Mouse (Mus musculus): ENCODE results near the gene Ambra1. TPM values are rescaled to one million over a fixed set of nuclear protein-coding genes. Genes with fewer than 3 reads are reported as not detected.

The Ambra1 gene
- polyA plus RNA-seq, 1 experiment from 2014 or later, result 5.2 TPM

DNA sequence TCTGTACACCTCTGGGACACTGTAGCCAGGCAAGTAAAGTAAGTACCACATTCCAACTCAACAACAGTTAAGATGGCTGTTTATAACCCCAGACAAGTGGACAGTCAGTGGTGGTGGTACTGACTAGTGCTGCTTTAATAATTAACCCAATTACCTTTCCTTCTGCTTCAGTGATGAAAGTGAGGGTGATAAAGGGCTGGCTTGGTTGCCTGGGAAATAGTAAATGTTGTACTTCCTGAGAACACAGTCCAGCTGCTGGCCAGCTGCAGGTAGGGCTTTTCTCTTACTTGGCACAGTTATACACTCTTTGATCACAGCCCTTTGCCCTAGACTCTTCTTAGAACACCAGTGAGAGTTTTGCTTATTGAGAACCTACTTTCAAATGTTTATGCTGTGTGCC, 102.3 kb downstream of the Ambra1 start:
- Histone ChIP-seq H3K4me1 (replicated peaks) (peaks cover 19% of the 10 kb centered on the region), H3K36me3 (replicated peaks) (no peaks in the 10 kb centered on the region), H3K9me3 (replicated peaks) (no peaks in the 10 kb centered on the region), H3K4me2 (no peak overlapping the region), H3K27ac (replicated peaks) (no peak overlapping the region), H3K4me3 (replicated peaks) (no peak overlapping the region), H3K9ac (no peak overlapping the region), H3K27me3 (no peaks in the 10 kb centered on the region)
- no peak for ATAC-seq (ENCODE audit: insufficient read depth)

DNA sequence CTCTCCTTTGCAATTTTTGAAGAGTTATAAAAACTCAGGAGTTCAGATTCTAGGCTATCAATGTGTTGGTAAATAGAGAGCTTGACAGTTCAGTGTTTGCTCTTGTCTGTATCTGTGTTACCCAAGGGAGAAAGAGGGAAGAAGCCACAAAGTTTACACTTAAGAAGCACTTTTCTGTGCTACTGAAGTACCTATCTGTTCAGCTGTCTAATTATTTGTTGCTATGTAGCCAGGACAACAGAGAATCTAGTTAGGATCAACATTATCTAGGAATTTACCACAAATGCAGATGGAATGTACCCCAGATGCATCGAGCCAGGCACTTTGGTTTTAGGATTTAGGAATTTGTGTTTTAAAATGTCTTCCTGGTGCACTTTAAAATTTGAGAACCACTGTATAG, 104.3 kb downstream of the Ambra1 start:
- H3K9me3 ChIP-seq (replicated peaks), result no peaks in the 10 kb centered on the region
- H3K9ac ChIP-seq, result no peak overlapping the region
- H3K36me3 ChIP-seq (replicated peaks), result 0 out of 2 replicates have a peak, but pooled peaks cover 3% of the 10 kb centered on the region
- no peak overlapping the region for H3K4me3 ChIP-seq (replicated peaks)
- no peak overlapping the region for H3K4me2 ChIP-seq
- ATAC-seq (ENCODE audit: insufficient read depth), result no peak
- WGBS (ENCODE audit: insufficient replicate concordance), result 57% methylated on average over 1 of the region's 1 CpGs
- H3K4me1 ChIP-seq (replicated peaks), result peaks cover 19% of the 10 kb centered on the region
- no peak overlapping the region for H3K27ac ChIP-seq (replicated peaks)
- no peaks in the 10 kb centered on the region for H3K27me3 ChIP-seq

DNA sequence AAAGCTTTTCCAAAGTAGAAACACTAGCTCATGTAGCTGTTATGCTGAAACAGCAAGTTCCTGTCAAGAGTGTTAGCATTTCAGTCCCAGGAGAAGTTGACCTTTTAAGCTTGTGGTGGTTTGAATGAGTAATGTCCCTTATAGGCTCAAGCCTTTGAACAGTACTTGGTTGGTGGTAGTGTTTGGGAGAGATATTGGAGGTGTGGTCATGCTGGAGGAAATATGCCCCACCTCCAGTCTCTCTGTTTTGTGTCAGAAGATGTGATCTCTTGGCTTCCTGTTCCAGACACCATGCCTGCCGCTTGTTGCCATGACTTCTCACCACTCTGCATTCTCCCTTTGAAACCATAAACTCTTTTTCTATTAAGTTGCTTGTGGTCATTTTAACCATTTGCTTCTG, 105.1 kb downstream of the Ambra1 start:
- Histone ChIP-seq H3K27me3 (no peaks in the 10 kb centered on the region), H3K4me1 (replicated peaks) (peaks cover 19% of the 10 kb centered on the region), H3K9me3 (replicated peaks) (no peaks in the 10 kb centered on the region), H3K27ac (replicated peaks) (no peak overlapping the region), H3K36me3 (replicated peaks) (0 out of 2 replicates have a peak, but pooled peaks cover 3% of the 10 kb centered on the region), H3K4me3 (replicated peaks) (no peak overlapping the region), H3K9ac (no peak overlapping the region), H3K4me2 (no peak overlapping the region)
- WGBS (ENCODE audit: insufficient replicate concordance), result 23% methylated on average over 1 of the region's 1 CpGs
- ATAC-seq (ENCODE audit: insufficient read depth), result peak; percentile 69

DNA sequence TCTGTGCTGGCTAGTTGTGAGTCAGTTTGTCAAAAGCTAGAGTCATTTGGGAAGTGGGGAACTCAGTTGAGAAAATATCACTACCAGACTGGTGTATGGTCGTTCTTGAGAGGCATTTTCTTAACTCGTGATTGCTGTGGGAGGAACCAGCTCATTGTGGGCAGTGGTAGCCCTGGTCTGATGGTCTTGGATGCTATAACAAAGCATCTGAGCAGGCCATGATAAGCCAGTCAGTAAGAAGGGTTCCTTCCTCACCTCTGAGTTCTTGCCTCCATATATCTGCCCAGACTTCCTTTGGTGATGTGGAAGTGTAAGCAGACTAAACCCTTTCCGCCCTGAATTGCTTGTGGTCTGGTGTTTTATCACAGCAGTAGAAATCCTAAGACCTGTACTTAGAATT, 105.7 kb downstream of the Ambra1 start:
- 28% methylated on average over 3 of the region's 3 CpGs for WGBS (ENCODE audit: insufficient replicate concordance)
- 0 out of 2 replicates have a peak, but pooled peaks cover 3% of the 10 kb centered on the region for H3K36me3 ChIP-seq (replicated peaks)

DNA sequence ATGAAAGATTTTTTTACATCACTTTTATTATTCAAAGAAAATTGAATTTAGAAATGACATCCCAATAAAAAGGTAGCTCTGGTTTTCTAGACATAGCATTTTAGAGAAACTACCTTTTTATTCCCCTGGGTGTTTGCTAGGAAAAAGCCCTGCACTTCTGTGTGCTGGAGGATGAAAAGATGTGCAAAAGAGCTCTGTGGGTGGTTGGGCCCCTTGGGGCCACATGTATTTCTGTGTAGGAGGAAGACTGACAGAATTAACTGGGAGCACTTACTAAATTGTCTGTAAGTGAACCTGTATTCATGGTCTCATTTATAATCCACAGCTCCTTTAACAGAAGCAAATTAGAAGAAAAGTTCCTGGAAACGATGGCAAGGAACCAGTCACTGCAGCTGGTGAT, 114.2 kb downstream of the Ambra1 start:
- 74% methylated on average over 1 of the region's 1 CpGs for WGBS (ENCODE audit: insufficient replicate concordance)
- no peak overlapping the region for H3K4me3 ChIP-seq (replicated peaks)
- H3K4me2 ChIP-seq, result no peak overlapping the region
- no peak overlapping the region for H3K9ac ChIP-seq
- ATAC-seq (ENCODE audit: insufficient read depth), result no peak
- H3K36me3 ChIP-seq (replicated peaks), result no peaks in the 10 kb centered on the region
- H3K9me3 ChIP-seq (replicated peaks), result no peaks in the 10 kb centered on the region
- H3K27me3 ChIP-seq, result no peaks in the 10 kb centered on the region
- no peak overlapping the region for H3K27ac ChIP-seq (replicated peaks)
- 0 out of 2 replicates have a peak, but pooled peaks cover 4% of the 10 kb centered on the region for H3K4me1 ChIP-seq (replicated peaks)

More for the DNA sequence above, 105.7 kb downstream of the Ambra1 start:
- Histone ChIP-seq H3K27me3 (no peaks in the 10 kb centered on the region), H3K4me3 (replicated peaks) (no peak overlapping the region), H3K4me1 (replicated peaks) (peaks cover 19% of the 10 kb centered on the region), H3K27ac (replicated peaks) (no peak overlapping the region), H3K9ac (no peak overlapping the region), H3K4me2 (no peak overlapping the region), H3K9me3 (replicated peaks) (no peaks in the 10 kb centered on the region)
- ATAC-seq (ENCODE audit: insufficient read depth), result no peak

DNA sequence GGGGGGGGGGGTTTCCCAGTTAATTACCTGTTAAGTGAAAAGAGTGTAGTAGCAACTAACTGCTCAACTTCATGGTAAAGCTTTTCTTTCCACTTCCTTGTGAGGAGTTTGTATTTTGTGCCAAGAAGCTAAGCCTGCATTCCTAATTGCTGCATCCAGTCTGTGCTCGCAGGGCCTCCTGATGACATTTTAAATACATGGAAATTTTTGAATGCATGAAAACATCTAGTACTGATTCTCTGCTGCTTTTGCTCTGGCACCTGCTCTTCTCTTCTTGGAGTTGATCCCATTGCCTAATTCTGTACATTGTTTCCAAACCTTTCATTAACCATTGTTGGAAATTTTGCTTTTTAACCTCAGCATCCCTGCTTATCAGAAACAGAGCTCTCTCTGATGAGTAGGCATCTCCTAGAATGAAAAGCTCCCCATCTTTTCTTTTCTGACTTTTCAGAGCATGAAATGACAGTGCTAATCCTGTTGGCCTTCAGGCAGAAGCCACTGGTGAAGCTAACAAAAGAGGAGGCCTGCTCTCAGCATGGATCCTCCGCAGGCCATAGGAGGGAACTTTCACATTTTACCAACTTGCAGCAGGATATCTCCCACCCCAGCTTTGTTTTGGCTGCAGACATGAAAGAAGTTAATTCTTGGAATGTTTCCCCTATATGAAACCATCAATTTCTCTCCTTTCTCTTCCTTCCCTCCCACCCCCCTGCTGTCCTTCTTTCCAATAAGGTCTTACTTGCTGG, 122.7 kb downstream of the Ambra1 start:
- Histone ChIP-seq H3K9ac (no peak overlapping the region), H3K4me3 (replicated peaks) (no peak overlapping the region), H3K4me2 (no peak overlapping the region), H3K4me1 (replicated peaks) (no peaks in the 10 kb centered on the region), H3K9me3 (replicated peaks) (no peaks in the 10 kb centered on the region), H3K27ac (replicated peaks) (no peak overlapping the region), H3K36me3 (replicated peaks) (no peaks in the 10 kb centered on the region), H3K27me3 (no peaks in the 10 kb centered on the region)
- no peak for ATAC-seq (ENCODE audit: insufficient read depth)
- WGBS (ENCODE audit: insufficient replicate concordance), result 84% methylated on average over 2 of the region's 2 CpGs

DNA sequence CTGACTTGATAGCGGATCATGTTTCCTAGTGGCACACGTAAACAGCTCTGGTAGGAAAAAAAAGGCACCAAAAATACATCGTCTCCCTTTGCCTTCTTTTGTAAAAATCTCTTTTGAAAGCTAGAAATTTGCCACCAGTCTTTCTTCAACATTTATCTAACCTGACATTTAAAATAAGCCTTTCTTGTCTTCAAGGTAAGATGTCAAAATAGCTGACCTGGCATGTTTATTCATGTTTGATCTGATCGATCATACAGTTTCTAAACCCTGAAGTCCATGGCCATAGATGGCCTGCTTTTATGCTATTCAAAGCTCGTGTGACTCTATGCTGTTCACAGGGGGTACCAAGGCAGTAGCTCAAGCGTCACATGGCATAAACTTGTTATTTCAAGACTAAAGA, 124.6 kb downstream of the Ambra1 start:
- Histone ChIP-seq H3K27me3 (no peaks in the 10 kb centered on the region), H3K9ac (no peak overlapping the region)

DNA sequence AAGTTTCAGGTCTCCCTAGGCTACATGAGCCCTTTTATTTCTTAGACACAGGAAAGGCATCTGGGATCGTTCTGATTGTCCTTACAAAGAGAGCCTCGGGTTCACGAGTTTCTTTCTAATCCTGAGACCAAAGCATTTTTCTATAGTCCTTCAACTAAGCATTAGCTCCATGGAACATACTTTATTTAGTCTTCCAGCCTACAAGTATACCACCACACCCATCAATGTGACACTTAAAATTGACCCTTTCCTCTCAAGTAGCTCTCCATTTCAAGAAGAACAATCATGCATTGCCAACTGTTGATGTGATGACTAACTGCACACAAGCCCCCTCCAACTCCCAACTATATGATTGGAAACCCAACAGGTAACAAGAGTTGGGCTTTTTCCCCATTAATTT, 127.0 kb downstream of the Ambra1 start:
- Histone ChIP-seq H3K9ac (no peak overlapping the region), H3K4me1 (replicated peaks) (no peaks in the 10 kb centered on the region; the same call in 1 of the 2 replicates), H3K4me2 (no peak overlapping the region), H3K36me3 (replicated peaks) (no peaks in the 10 kb centered on the region), H3K4me3 (replicated peaks) (no peak overlapping the region), H3K27ac (replicated peaks) (no peak overlapping the region), H3K9me3 (replicated peaks) (no peaks in the 10 kb centered on the region), H3K27me3 (no peaks in the 10 kb centered on the region)
- 70% methylated on average over 3 of the region's 3 CpGs for WGBS (ENCODE audit: insufficient replicate concordance)
- no peak for ATAC-seq (ENCODE audit: insufficient read depth)

More for the DNA sequence above, 124.6 kb downstream of the Ambra1 start:
- Histone ChIP-seq H3K4me3 (replicated peaks) (no peak overlapping the region), H3K36me3 (replicated peaks) (no peaks in the 10 kb centered on the region), H3K4me2 (no peak overlapping the region), H3K27ac (replicated peaks) (no peak overlapping the region), H3K9me3 (replicated peaks) (no peaks in the 10 kb centered on the region), H3K4me1 (replicated peaks) (no peaks in the 10 kb centered on the region; the same call in 1 of the 2 replicates)
- 81% methylated on average over 6 of the region's 6 CpGs for WGBS (ENCODE audit: insufficient replicate concordance)
- no peak for ATAC-seq (ENCODE audit: insufficient read depth)

DNA sequence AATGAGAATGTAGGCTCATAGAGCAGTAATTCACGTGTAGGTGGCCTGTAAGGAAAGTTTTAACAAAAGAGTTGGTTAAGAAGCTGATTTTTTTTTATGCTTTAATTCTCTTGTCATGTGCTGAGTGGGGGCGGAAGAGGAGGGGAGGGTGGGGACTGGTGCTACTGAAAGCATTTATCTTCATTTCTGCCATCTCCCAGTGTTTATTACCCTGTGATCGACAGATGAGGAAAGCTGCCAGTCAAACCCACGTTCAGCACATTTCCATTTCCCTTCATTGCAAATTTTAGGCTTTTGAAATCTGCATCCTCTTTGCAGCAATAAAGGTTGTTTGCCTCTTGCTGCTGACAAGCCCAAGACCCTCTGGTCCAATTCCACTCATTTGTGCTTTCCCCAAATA, 129.5 kb downstream of the Ambra1 start:
- no peaks in the 10 kb centered on the region for H3K27me3 ChIP-seq
- no peak for ATAC-seq (ENCODE audit: insufficient read depth)
- H3K9ac ChIP-seq, result no peak overlapping the region
- no peaks in the 10 kb centered on the region; the same call in 1 of the 2 replicates for H3K4me1 ChIP-seq (replicated peaks)
- no peak overlapping the region for H3K4me3 ChIP-seq (replicated peaks)
- H3K36me3 ChIP-seq (replicated peaks), result no peaks in the 10 kb centered on the region
- no peak overlapping the region for H3K4me2 ChIP-seq
- H3K9me3 ChIP-seq (replicated peaks), result no peaks in the 10 kb centered on the region
- H3K27ac ChIP-seq (replicated peaks), result no peak overlapping the region
- WGBS (ENCODE audit: insufficient replicate concordance), result 53% methylated on average over 4 of the region's 4 CpGs

DNA sequence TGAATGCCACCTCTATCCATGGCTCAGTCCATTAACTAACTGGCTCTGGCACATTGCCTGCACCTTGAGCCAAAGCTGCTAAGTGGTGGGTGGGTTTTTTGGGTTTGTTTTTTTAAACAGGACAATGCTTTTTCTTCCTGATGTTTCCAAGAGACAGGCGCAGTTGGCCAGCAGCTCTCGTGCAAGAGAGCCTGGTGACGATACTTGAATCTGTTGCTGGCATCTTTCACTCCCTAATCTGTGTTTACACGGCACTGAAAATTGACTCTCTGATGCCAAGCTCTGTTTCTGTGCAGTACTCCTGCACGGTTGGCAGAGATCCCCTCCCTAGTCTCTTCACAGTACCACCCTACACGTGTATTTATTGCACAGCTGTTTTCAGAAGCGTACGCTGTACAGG, 140.8 kb downstream of the Ambra1 start:
- no peaks in the 10 kb centered on the region for H3K27me3 ChIP-seq
- H3K27ac ChIP-seq (replicated peaks), result no peak overlapping the region
- H3K4me3 ChIP-seq (replicated peaks), result no peak overlapping the region
- H3K9ac ChIP-seq, result no peak overlapping the region
- no peaks in the 10 kb centered on the region for H3K9me3 ChIP-seq (replicated peaks)
- no peak for ATAC-seq (ENCODE audit: insufficient read depth)
- no peak overlapping the region for H3K4me2 ChIP-seq
- H3K36me3 ChIP-seq (replicated peaks), result no peaks in the 10 kb centered on the region
- no peaks in the 10 kb centered on the region for H3K4me1 ChIP-seq (replicated peaks)
- 77% methylated on average over 8 of the region's 8 CpGs for WGBS (ENCODE audit: insufficient replicate concordance)

DNA sequence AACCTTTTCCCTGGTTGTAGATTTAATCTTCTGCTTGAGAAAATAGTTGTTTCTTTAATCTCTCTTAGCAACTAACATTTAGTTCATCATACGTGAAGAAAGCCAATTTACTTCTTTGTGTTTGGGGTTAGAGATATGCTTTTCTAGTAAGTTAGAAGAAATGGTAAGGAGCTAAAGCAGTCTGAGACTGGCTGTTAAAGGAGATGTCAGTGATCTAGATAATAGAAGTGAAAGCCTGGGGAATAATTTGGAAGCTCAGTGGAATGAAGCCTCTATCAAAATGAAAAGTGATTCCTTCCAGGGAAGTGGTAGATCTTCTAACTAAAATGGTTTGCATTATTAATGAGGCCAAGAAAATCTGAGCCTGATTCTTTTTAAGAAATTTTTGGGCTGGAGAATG, 141.3 kb downstream of the Ambra1 start:
- WGBS (ENCODE audit: insufficient replicate concordance), result 59% methylated on average over 1 of the region's 1 CpGs
- H3K9me3 ChIP-seq (replicated peaks), result no peaks in the 10 kb centered on the region
- no peak for ATAC-seq (ENCODE audit: insufficient read depth)
- no peak overlapping the region for H3K4me2 ChIP-seq
- H3K27ac ChIP-seq (replicated peaks), result no peak overlapping the region
- H3K27me3 ChIP-seq, result no peaks in the 10 kb centered on the region
- no peaks in the 10 kb centered on the region for H3K36me3 ChIP-seq (replicated peaks)
- H3K4me3 ChIP-seq (replicated peaks), result no peak overlapping the region
- H3K4me1 ChIP-seq (replicated peaks), result 0 out of 2 replicates have a peak, but pooled peaks cover 2% of the 10 kb centered on the region
- no peak overlapping the region for H3K9ac ChIP-seq

DNA sequence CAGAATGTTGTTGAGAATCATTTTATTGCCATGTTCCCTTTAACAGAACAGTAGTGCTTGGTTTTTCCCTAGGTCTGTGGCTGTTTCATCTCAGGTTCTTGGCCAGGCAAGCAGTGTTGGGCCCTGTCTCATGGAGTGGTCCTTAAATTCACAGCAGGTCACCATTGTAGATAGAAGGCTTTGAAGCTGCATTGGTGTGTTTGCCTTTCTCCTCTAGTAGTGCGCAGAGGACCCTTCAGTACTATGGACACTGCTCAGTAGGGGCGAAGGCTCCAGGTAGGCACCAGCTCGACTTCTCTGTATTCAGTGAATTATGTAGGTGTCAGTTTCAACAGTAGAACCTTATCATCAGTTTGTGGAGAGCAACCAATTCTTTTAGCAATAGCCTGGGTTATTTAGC, 142.7 kb downstream of the Ambra1 start:
- no peak overlapping the region for H3K4me3 ChIP-seq (replicated peaks)
- H3K36me3 ChIP-seq (replicated peaks), result 0 out of 2 replicates have a peak, but pooled peaks cover 5% of the 10 kb centered on the region
- no peaks in the 10 kb centered on the region for H3K27me3 ChIP-seq
- no peak overlapping the region for H3K27ac ChIP-seq (replicated peaks)
- 75% methylated on average over 3 of the region's 3 CpGs for WGBS (ENCODE audit: insufficient replicate concordance)
- H3K4me2 ChIP-seq, result no peak overlapping the region
- no peak overlapping the region for H3K9ac ChIP-seq
- no peaks in the 10 kb centered on the region for H3K9me3 ChIP-seq (replicated peaks)
- peaks cover 3% of the 10 kb centered on the region; the same call in 1 of the 2 replicates for H3K4me1 ChIP-seq (replicated peaks)
- ATAC-seq (ENCODE audit: insufficient read depth), result no peak

Data from liver, embryonic 15.5 days (tissue).